In genomic region chr7:99351104-99351801, GRCm38 (mm10) we compare ENCODE assay signal across 9 mouse cellular contexts. TPM values are rescaled to one million over a fixed set of nuclear protein-coding genes. Genes with fewer than 3 reads are reported as not detected.
A peak's percentile ranks its signal among the peaks of the same experiment; 100 is the strongest.
DNase-seq lines count a peak whose midpoint lies in the region; ATAC-seq lines count a peak whose summit lies in the region.
"Had no signal": no experiment of that assay in that cellular context is flagged by ENCODE, and none has a peak within 500 bp of the region (broad histone marks: within the 10 kb centered on the region; RNA-seq: fewer than 3 reads in every experiment).

No protein-coding gene starts in this region.

- H3K4me1 ChIP-seq in intestine, embryonic 16.5 days (ENCODE audit: control insufficient read depth, insufficient read depth, low read length), result peaks cover 48% of the 10 kb centered on the region
- H3K4me1 ChIP-seq in stomach, embryonic 16.5 days (ENCODE audit: control insufficient read depth, insufficient read depth, low read length), result peaks cover 32% of the 10 kb centered on the region

- H3K9ac ChIP-seq in intestine, embryonic 16.5 days (ENCODE audit: low read depth, low read length), result peak overlapping the region; percentile 87
- H3K9ac ChIP-seq in stomach, embryonic 16.5 days (ENCODE audit: low read length), result peak overlapping the region; percentile 75

- no peaks in the 10 kb centered on the region for H3K27me3 ChIP-seq in intestine, embryonic 16.5 days (replicated peaks; ENCODE audit: control insufficient read depth, insufficient read depth, low read length)
- no peaks in the 10 kb centered on the region for H3K27me3 ChIP-seq in stomach, embryonic 16.5 days (ENCODE audit: control insufficient read depth, insufficient read depth, low read length)

- peak overlapping the region; percentile 72 for H3K4me3 ChIP-seq in intestine, embryonic 16.5 days (ENCODE audit: low read length)
- peak overlapping the region; percentile 75 for H3K4me3 ChIP-seq in stomach, embryonic 16.5 days (replicated peaks; ENCODE audit: low read length)

- peak overlapping the region; percentile 87 for H3K27ac ChIP-seq in intestine, embryonic 16.5 days (ENCODE audit: low read length)
- peak overlapping the region; percentile 94 for H3K27ac ChIP-seq in stomach, embryonic 16.5 days (ENCODE audit: low read length)

- peak overlapping the region; percentile 75 for H3K4me2 ChIP-seq in intestine, embryonic 16.5 days (ENCODE audit: low read depth, low read length)
- H3K4me2 ChIP-seq in stomach, embryonic 16.5 days (ENCODE audit: low read depth, low read length), result peak overlapping the region; percentile 62

- DNase-seq in adrenal gland, postnatal 14 days, result peak; percentile 59
- DNase-seq in cerebellum, postnatal 10 days, result peak; percentile 85 to 88
- DNase-seq in gastrocnemius, postnatal 25 days, result peak; percentile 49
- DNase-seq in lung, postnatal 10 days, result peak; percentile 67
- DNase-seq in spleen, postnatal 36 days (ENCODE audit: low spot score in 2 of 2), result no peak

- H3K36me3 ChIP-seq in intestine, embryonic 16.5 days (ENCODE audit: control insufficient read depth, insufficient read depth, low read length), result peaks cover 21% of the 10 kb centered on the region
- peaks cover 28% of the 10 kb centered on the region for H3K36me3 ChIP-seq in stomach, embryonic 16.5 days (ENCODE audit: control insufficient read depth, insufficient read depth, low read length)

- no peaks in the 10 kb centered on the region for H3K9me3 ChIP-seq in intestine, embryonic 16.5 days (ENCODE audit: control insufficient read depth, low read length)
- H3K9me3 ChIP-seq in stomach, embryonic 16.5 days (replicated peaks; ENCODE audit: control insufficient read depth, low read length), result no peaks in the 10 kb centered on the region

- ATAC-seq in intestine, embryonic 16.5 days, result no peak
- no peak for ATAC-seq in stomach, embryonic 16.5 days (ENCODE audit: insufficient read depth, low FRiP score)
- no peak for ATAC-seq in frontal cortex, adult (ENCODE audit: low TSS enrichment)

- WGBS in intestine, embryonic 16.5 days, result 10% methylated on average over 12 of the region's 12 CpGs
- 13% methylated on average over 12 of the region's 12 CpGs for WGBS in stomach, embryonic 16.5 days

RNA-seq across cellular contexts. Expression of gene Serpinh1, which starts 1.8 kb away (rescaled TPM):
- 291 and 364 TPM in 2 replicates for total RNA-seq in adrenal gland, postnatal 14 days (2021)
- total RNA-seq in gastrocnemius, postnatal 25 days (2021), result 100 to 1,000 TPM; 123 to 166 TPM
- polyA plus RNA-seq in intestine, embryonic 16.5 days (2015; fragmentation: Nextera tagmentation; extraction: Ambion mirVana), result 903 and 983 TPM in 2 replicates
- 1,327 and 1,379 TPM in 2 replicates for polyA plus RNA-seq in stomach, embryonic 16.5 days (2015; fragmentation: Nextera tagmentation; extraction: Ambion mirVana)

RNA-seq across cellular contexts. Expression of gene Gdpd5, which starts 30.0 kb away (rescaled TPM):
- 10.9 and 11.0 TPM in 2 replicates for total RNA-seq in adrenal gland, postnatal 14 days (2021)
- 1 to 10 TPM; 2.6 to 3.0 TPM for total RNA-seq in gastrocnemius, postnatal 25 days (2021)
- polyA plus RNA-seq in intestine, embryonic 16.5 days (2015; fragmentation: Nextera tagmentation; extraction: Ambion mirVana), result 17.1 and 17.5 TPM in 2 replicates
- 17.1 and 19.6 TPM in 2 replicates for polyA plus RNA-seq in stomach, embryonic 16.5 days (2015; fragmentation: Nextera tagmentation; extraction: Ambion mirVana)
- total RNA-seq: common myeloid progenitor, adult 5-6 weeks had no signal

Comparison
In these comparisons a context has a peak if more than half of its experiments do, and no peak if none do; other contexts are left out.
1. DNase-seq: peak in adrenal gland, postnatal 14 days (single experiment), cerebellum, postnatal 10 days (2 of 2), gastrocnemius, postnatal 25 days (single experiment) and lung, postnatal 10 days (single experiment); none in spleen, postnatal 36 days (0 of 2).